Mouse (Mus musculus): ENCODE results near the gene Creb3l2. TPM values are rescaled to one million over a fixed set of nuclear protein-coding genes. Genes with fewer than 3 reads are reported as not detected.

Creb3l2 gene
- total and polyA plus RNA-seq, 2 experiments from 2014 or later, result 2.2 to 6.3 TPM

DNA sequence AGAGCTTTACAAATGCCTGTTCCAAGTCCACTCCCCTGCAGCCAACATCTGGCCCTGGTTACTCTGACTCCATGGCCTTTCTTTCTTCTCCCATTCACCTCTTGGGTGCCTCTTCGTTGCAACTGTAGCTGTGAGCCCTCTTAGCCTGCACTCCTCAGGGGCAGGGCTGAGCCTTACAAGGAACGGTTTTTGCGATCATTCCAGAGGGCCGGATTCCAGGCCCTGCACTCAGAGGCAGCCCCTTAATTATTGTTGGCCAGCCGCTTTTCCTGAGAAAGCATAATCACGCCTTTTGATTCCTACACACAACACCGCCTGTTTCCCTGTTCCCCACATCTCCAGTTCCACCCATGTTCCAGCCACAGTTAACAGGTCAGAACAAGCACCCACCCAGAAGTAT is 17.6 kb downstream of the Creb3l2 start:
- no peak overlapping the region for H3K4me3 ChIP-seq (ENCODE audit: low read length)
- no peaks in the 10 kb centered on the region for H3K4me1 ChIP-seq (ENCODE audit: insufficient read depth, low read length)
- no peak overlapping the region for H3K27ac ChIP-seq
- H3K9me3 ChIP-seq (ENCODE audit: low read length), result no peaks in the 10 kb centered on the region
- TF ChIP-seq CTCF (IDR thresholded peaks at IDR 0.05; ENCODE audit: low read depth), result no peak
- 61% methylated on average over 7 of the region's 7 CpGs for WGBS
- no peaks in the 10 kb centered on the region for H3K36me3 ChIP-seq (ENCODE audit: insufficient read depth, low read length)
- H3K27me3 ChIP-seq (ENCODE audit: insufficient read depth, low read length), result no peaks in the 10 kb centered on the region
- DNase-seq (ENCODE audit: low spot score) (no peak), ATAC-seq (no peak)
- no peak overlapping the region for H3K9ac ChIP-seq (replicated peaks; ENCODE audit: low read length)
- H3K4me2 ChIP-seq (ENCODE audit: low read depth, low read length), result no peak overlapping the region

GRCm38 (mm10) chr6:37423386-37423785 is 18.6 kb downstream of the Creb3l2 start:
- no peaks in the 10 kb centered on the region for H3K9me3 ChIP-seq (ENCODE audit: low read length)
- ATAC-seq (no peak), DNase-seq (ENCODE audit: low spot score) (no peak)
- 63% methylated on average over 1 of the region's 1 CpGs for WGBS
- H3K9ac ChIP-seq (replicated peaks; ENCODE audit: low read length), result no peak overlapping the region
- no peaks in the 10 kb centered on the region for H3K4me1 ChIP-seq (ENCODE audit: insufficient read depth, low read length)
- no peak overlapping the region for H3K4me3 ChIP-seq (ENCODE audit: low read length)
- no peaks in the 10 kb centered on the region for H3K36me3 ChIP-seq (ENCODE audit: insufficient read depth, low read length)
- TF ChIP-seq CTCF (IDR thresholded peaks at IDR 0.05; ENCODE audit: low read depth), result no peak
- no peak overlapping the region for H3K27ac ChIP-seq
- H3K27me3 ChIP-seq (ENCODE audit: insufficient read depth, low read length), result no peaks in the 10 kb centered on the region
- H3K4me2 ChIP-seq (ENCODE audit: low read depth, low read length), result no peak overlapping the region

- no peak overlapping the region for H3K4me2 ChIP-seq (ENCODE audit: low read depth, low read length)
- DNase-seq (ENCODE audit: low spot score), result no peak
- H3K4me3 ChIP-seq (ENCODE audit: low read length), result no peak overlapping the region
- H3K9ac ChIP-seq (replicated peaks; ENCODE audit: low read length), result no peak overlapping the region
- H3K9me3 ChIP-seq (ENCODE audit: low read length), result no peaks in the 10 kb centered on the region
- H3K4me1 ChIP-seq (ENCODE audit: insufficient read depth, low read length), result no peaks in the 10 kb centered on the region
- 90% methylated on average over 6 of the region's 6 CpGs for WGBS
- no peaks in the 10 kb centered on the region for H3K36me3 ChIP-seq (ENCODE audit: insufficient read depth, low read length)
- no peak for TF ChIP-seq CTCF (IDR thresholded peaks at IDR 0.05; ENCODE audit: low read depth)
- ATAC-seq, result no peak
- H3K27ac ChIP-seq, result no peak overlapping the region
- H3K27me3 ChIP-seq (ENCODE audit: insufficient read depth, low read length), result no peaks in the 10 kb centered on the region
These were observed 20.8 kb downstream of the Creb3l2 start for GRCm38 (mm10) chr6:37421124-37421523.

DNA sequence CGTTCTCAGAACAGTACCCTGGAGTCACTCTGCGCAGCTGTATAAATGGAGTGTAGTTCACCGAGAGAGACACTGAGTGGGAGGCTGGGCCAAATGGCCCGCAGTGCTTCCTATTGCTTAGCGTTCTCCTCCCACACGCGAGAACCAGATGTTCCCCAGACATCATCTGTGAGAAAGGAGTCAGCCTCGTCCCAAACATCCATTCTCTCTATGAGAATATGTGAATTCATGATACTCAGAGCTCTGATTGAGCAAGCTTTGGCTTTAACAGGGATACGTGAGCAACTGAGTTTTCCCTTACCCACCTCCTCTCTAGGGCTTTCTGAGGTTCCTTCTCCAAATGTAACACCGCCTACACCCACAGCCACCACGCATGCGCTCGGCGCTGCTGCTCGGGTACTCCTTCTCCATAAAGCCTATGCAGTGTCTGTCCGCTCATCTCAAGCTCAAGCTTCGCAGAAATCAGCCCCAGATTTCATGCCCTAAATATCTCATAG is 22.5 kb downstream of the Creb3l2 start:
- Histone ChIP-seq H3K9ac (replicated peaks; ENCODE audit: low read length) (no peak overlapping the region), H3K4me2 (ENCODE audit: low read depth, low read length) (peak overlapping the region; percentile 10; the same call in 1 of the 2 replicates), H3K9me3 (ENCODE audit: low read length) (no peaks in the 10 kb centered on the region), H3K4me3 (ENCODE audit: low read length) (no peak overlapping the region), H3K36me3 (ENCODE audit: insufficient read depth, low read length) (no peaks in the 10 kb centered on the region), H3K27ac (peak overlapping the region; percentile 51; the same call in 1 of the 2 replicates), H3K27me3 (ENCODE audit: insufficient read depth, low read length) (no peaks in the 10 kb centered on the region), H3K4me1 (ENCODE audit: insufficient read depth, low read length) (0 out of 2 replicates have a peak, but pooled peaks cover 3% of the 10 kb centered on the region)
- ATAC-seq (peak; percentile 77; the same call in 1 of the 2 replicates), DNase-seq (ENCODE audit: low spot score) (peak; percentile 37)
- TF ChIP-seq CTCF (IDR thresholded peaks at IDR 0.05; ENCODE audit: low read depth), result no peak
- 71% methylated on average over 17 of the region's 17 CpGs for WGBS

GRCm38 (mm10) chr6:37418931-37419330 is 23.0 kb downstream of the Creb3l2 start:
- Histone ChIP-seq H3K4me3 (ENCODE audit: low read length) (no peak overlapping the region), H3K9me3 (ENCODE audit: low read length) (no peaks in the 10 kb centered on the region), H3K9ac (replicated peaks; ENCODE audit: low read length) (no peak overlapping the region), H3K4me1 (ENCODE audit: insufficient read depth, low read length) (0 out of 2 replicates have a peak, but pooled peaks cover 3% of the 10 kb centered on the region), H3K27ac (peak overlapping the region; percentile 51; the same call in 1 of the 2 replicates), H3K27me3 (ENCODE audit: insufficient read depth, low read length) (no peaks in the 10 kb centered on the region), H3K4me2 (ENCODE audit: low read depth, low read length) (no peak overlapping the region), H3K36me3 (ENCODE audit: insufficient read depth, low read length) (no peaks in the 10 kb centered on the region)
- TF ChIP-seq CTCF (IDR thresholded peaks at IDR 0.05; ENCODE audit: low read depth), result no peak
- DNase-seq (ENCODE audit: low spot score) (no peak), ATAC-seq (peak; percentile 70; the same call in 1 of the 2 replicates)
- WGBS, result 74% methylated on average over 6 of the region's 6 CpGs

DNA sequence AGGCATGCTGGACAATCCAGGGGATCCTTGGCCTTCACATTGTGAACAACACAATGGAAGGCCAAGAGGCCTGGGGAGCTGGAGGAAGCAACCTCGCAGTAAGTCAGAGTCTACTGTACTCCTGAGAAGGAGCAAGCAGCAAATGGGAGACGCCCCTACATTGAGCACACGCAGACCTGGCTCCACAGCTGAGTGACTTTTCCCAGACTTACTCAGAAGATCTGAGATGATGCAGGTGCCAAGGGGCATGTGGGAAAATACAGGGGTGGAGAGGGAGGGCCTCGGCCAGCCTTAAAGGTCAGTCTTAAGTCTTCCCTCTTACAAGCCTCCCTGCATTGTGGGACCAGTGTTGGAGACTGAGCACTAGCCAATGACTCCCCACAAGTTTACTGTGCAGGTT is 25.2 kb downstream of the Creb3l2 start:
- 72% methylated on average over 4 of the region's 4 CpGs for WGBS
- TF ChIP-seq CTCF (IDR thresholded peaks at IDR 0.05; ENCODE audit: low read depth), result no peak
- Histone ChIP-seq H3K4me1 (ENCODE audit: insufficient read depth, low read length) (0 out of 2 replicates have a peak, but pooled peaks cover 3% of the 10 kb centered on the region), H3K27me3 (ENCODE audit: insufficient read depth, low read length) (no peaks in the 10 kb centered on the region), H3K4me3 (ENCODE audit: low read length) (no peak overlapping the region), H3K9me3 (ENCODE audit: low read length) (no peaks in the 10 kb centered on the region), H3K27ac (no peak overlapping the region), H3K4me2 (ENCODE audit: low read depth, low read length) (no peak overlapping the region), H3K36me3 (ENCODE audit: insufficient read depth, low read length) (no peaks in the 10 kb centered on the region), H3K9ac (replicated peaks; ENCODE audit: low read length) (no peak overlapping the region)
- no peak for ATAC-seq
- DNase-seq (ENCODE audit: low spot score), result no peak

DNA sequence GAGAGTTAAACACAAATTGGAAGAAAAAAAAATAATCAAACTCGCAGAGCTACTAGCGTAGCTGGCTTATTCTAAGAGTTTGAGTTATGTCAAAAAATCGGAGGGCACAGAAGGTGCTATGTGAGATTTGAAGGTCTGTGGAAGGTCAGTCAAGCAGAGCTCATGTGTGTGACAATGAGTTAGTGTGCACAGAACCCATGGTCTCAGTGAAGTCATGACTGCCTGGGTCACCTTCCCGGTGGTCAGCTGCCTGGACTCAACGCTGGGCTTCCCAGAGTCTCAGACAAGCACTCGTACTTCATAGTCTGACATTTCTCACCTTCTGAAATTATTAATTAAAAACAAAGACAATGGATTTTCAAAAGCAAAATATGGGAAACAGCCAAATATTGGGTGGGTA is 26.4 kb downstream of the Creb3l2 start:
- no peaks in the 10 kb centered on the region for H3K9me3 ChIP-seq (ENCODE audit: low read length)
- 66% methylated on average over 6 of the region's 6 CpGs for WGBS
- H3K27me3 ChIP-seq (ENCODE audit: insufficient read depth, low read length), result no peaks in the 10 kb centered on the region
- H3K27ac ChIP-seq, result no peak overlapping the region
- no peak overlapping the region for H3K9ac ChIP-seq (replicated peaks; ENCODE audit: low read length)
- H3K4me2 ChIP-seq (ENCODE audit: low read depth, low read length), result no peak overlapping the region
- no peak for TF ChIP-seq CTCF (IDR thresholded peaks at IDR 0.05; ENCODE audit: low read depth)
- ATAC-seq (no peak), DNase-seq (ENCODE audit: low spot score) (no peak)
- no peak overlapping the region for H3K4me3 ChIP-seq (ENCODE audit: low read length)
- H3K4me1 ChIP-seq (ENCODE audit: insufficient read depth, low read length), result 0 out of 2 replicates have a peak, but pooled peaks cover 3% of the 10 kb centered on the region
- no peaks in the 10 kb centered on the region for H3K36me3 ChIP-seq (ENCODE audit: insufficient read depth, low read length)

Measured in hindbrain, postnatal 0 days (tissue).